Mouse (Mus musculus) testis, postnatal 14 days (tissue): ENCODE measurements at regions not wholly inside any gene's neighbourhood (a gene's known extent, or its start where the extent isn't known, plus 50 kb on each side); places are given as distances from the start of the nearest gene placed in this dataset.
"Not testable (repeated sequence)": the region's sequence is repeated elsewhere in the genome, so short reads cannot be mapped to it uniquely, and the experiment has no call there.

Source experiments
- DNase-seq: peaks from one replicate; pipeline ENCODE4 v3.0.0; 2021; ENCODE audit warnings: low spot score

DNA sequence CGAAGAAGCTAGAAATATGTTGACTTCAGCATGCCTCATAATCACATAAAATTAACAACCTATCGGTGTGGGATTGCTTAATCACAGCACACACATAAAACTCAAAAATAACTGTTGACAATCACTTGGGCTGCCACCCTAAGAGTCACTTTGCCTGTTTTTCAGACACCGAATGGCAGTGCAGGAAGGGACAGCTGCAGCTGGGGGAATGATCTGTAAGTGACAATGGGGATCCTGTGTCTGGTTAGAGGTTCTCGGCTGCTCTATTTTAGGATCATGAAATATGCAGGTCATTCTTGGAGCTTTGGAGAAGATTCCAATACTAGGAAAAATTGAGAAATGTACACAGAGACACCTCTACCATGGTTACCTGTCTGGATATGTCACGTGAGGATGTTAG lies 54.4 kb upstream of the Tcf12 start:
- DNase-seq, result no peak

DNA sequence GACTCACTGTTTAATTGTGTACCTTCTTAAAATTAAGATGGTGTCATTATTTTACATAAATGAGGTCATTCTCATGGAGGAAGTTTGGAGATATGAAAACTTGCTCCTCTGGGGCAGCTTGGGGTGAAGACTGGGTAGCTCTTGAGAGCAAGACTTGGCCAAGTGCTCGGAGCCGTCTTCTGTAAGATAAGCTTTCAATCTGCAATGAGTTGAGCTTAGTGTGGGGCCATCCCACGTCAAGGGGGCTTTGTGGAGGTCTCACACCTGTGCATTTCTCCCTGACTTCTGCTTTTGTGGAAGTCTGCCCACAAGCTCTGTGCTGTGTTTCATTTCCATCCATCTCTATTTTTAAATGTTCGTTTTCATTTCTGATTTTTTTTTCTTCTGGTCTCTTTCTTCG lies 54.9 kb upstream of the Tcf12 start:
- no peak for DNase-seq

DNA sequence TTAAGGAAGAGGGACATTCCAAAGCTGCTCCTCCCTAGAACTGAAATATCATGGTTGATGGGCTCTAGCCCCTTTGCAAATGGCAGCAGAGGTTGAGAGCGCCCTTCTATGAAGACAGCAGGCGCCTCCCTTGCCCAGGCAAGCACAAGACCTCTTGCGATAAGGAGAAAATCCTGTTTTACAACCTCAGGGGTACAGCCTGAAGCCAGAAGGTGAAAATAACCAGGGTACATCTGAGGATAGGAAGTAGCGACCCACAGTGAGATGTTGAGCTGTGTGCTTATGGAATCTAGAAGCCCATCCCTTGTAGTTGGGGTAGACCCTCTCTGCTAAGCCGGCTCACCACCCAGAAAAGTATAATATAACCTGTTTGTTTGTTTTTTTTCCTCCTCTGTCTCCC lies 57.6 kb upstream of the Tcf12 start:
- no peak for DNase-seq

DNA sequence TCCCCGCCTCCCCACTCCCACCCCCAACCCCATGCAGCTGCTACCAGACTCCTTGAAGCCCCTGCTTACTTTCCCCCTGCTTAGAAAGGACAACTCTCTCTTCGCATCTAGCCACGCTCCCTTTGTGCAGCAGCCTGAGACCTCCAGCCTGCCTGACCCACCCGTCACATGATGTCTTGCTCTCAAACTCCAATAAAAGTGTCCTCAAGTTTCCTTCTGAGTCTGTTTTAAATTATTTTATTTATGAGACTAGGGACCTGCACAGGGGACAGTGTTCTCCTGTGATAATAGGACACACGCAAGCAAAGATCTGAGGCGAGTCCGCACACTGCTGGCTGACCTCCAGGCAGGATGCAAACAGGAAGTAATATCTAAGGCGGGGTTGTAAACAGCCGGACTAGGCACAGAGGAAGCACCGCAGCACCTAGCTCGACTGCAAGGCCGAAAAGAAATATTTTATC lies 58.1 kb upstream of the Tcf12 start:
- DNase-seq, result peak; percentile 40

DNA sequence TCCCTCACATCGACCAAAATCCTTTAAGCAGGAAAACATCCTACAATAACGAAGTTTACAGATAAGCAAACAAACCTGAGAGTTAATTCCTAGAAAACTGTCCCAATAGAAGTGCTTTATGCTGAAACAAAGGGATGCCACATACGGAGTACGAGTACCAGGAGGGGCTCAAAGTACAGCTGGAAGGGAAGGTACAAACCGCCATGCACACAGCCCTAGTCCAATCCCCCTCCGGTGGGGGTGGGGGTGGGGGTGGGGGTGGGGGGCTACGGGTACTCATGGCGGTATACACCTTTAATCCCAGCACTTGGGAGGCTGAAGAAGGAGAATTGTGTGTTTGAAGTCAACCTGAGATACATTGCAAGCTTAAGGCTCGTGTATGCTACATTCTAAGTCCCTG lies 58.6 kb upstream of the Tcf12 start:
- DNase-seq, result no peak

DNA sequence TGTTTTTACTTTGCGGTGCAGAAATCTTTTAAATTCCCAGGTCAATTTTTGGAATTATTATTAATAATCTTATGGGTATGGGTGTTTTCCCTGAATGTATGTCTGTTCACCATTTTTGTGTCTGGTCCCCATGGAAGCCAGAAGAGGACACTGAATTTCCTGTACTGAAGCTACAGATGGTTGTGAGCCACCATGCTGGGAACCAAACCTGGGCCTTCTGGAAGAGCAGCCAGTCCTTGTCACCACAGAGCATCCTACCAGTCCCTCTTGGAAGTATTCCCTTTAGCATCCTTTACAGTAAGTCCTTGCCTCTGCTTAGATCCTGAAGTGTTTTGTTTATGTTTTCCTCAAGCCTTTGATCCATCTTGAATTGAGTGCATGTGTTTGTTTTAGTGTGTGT lies 60.7 kb upstream of the Tcf12 start:
- DNase-seq, result no peak

DNA sequence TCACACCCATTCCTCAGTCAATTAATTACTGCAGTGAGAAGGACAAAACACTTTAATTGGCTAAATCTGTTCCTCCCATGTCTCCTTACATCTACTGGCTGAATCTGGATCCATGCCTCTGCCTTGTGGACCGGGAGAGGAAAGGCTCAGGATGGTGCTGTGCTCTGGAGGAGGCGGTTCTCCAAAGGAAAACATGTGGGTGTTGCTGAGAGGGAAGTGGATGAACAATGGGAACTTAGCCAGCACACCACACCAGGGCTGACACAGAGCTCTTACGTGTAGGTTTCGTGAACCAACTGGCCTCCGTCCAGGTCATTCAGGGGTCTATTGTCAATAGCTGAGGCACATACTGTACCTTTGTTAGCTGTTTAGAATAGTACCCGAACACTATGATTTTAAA lies 69.3 kb upstream of the Tcf12 start:
- DNase-seq, result peak; percentile 12

DNA sequence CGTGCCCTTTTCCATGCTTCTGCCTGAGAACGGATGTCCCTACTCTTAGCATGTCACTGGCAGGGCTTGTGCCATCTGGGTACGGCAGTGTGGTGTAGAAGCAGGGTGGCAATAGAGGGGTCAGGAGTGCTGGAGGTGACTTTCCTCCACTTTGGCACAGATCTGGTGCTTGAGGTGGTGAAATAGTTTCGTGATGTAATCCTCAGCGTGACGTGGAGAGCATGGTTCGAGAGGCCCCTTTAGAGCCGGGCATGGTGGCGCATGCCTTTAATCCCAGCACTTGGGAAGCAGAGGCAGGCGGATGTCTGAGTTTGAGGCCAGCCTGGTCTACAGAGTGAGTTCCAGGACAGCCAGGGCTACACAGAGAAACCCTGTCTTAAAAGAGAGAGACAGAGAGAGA lies 71.7 kb upstream of the Tcf12 start:
- DNase-seq, result no peak

DNA sequence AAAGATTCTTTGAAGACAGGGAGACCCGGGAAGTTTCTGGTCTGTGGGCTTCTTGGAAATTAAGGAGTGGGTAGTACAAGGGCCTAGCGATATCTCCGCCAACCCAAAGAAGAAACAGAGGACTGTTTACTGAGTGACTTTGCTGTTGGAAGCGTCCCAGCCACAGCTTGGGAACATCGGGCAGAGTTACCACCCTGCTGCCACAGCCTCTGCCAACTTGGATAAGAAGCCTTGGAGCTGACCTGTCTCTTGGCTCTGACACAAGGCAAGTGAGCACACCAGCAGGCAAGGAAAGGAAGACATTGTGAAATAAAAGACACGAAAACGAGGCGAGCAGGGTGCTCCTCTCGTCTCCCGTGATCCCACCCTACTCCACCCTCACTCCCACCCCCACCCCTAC lies 72.3 kb upstream of the Tcf12 start:
- DNase-seq, result peak; percentile 59

DNA sequence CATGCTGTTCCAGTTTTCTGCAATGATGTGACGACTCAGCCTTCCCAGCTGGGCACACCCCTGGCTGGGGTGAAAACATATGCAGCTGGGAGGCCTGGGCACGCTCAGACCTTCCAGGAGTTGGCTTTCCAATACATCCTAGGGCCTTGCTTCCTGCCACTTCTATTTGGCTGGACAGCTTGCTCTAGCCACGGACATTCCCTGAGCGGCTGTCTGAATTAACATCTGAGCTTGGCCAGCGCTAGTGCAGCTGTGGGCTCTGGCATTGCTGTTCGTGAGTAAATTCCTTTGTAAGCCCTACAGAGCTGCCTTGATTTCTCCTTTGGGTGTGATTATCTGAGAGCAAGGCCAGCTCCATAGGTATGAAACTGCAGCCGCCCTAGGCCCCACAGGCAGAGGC lies 78.2 kb upstream of the Tcf12 start:
- DNase-seq, result no peak

DNA sequence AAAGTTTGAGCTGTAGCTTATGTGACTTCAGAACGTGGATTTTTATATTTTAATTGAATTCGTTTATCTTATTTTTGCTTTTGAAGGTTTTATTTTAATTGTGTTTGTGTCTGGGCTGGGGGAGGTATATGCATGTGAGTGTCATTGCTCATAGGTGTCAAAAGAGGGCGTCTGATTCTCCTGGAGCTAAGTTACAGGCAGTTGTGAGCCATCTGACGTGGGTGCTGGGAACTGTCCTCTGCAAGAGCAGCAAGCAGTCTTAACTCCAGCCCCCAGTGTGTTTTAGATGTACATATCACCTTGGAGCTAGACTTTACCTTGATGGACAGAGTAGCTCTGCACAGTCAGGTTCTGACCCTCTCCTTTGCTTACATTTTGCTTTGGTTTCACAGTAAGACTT lies 79.0 kb upstream of the Tcf12 start:
- DNase-seq, result no peak

DNA sequence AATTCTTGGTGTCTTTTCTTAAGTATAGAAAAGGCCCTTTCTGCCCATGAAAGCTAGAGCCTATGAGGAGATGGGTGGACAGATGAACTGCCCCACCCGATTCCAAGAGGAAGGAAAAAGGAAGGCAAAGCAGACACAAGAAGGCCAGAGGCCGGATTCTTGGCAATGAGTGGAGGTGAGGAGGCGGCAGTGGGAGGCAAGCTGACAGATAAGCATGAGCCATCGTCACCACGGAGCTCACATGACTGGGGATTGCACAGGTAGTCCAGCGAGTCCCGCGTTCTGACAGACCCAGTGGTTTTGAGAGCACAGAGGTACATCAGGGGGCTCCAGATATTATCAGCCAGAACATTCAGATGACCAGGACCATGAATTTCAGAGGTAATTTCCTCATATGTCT lies 79.4 kb upstream of the Tcf12 start:
- no peak for DNase-seq

DNA sequence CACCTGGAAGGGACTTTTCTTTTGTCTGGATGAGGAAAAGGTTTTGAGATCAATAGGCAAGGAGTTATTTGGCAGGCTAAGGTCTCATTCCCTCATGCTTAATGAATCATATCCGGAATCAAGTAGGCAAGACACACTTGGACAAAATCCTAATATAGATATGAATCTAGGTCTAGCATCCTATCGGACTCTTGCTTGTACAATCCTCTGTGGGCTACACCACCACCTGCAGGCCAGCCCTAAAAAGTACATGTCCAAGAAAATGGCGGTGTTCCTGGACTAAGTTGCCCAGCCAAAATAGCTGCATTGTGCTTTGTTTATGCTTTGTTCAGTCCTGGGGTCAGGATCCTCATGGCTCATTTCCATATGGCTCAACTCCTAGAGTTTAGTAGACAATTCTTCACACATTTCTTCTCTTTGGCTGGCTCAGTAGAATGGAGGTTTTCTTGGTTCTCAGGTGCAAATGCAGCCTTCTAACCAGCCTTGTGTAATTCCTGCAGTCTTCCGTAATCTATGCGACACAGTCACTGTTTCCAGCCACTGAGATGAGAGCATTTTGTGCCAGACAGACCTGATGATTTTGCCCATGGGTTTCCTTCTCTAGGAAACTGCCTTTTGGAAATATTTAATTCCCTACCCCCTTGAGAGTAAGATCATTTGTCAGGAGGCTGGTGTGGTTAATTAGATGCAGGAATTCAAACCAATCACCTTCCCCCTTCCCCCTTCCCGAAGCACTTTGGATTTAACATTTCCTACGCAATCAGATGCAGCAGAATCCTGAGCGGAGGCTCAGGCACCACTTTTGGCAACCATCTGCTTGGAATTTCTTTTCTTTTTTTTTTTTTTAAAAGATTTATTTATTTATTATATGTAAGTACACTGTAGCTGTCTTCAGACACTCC lies 80.6 kb upstream of the Tcf12 start:
- DNase-seq, result peak; percentile 19

DNA sequence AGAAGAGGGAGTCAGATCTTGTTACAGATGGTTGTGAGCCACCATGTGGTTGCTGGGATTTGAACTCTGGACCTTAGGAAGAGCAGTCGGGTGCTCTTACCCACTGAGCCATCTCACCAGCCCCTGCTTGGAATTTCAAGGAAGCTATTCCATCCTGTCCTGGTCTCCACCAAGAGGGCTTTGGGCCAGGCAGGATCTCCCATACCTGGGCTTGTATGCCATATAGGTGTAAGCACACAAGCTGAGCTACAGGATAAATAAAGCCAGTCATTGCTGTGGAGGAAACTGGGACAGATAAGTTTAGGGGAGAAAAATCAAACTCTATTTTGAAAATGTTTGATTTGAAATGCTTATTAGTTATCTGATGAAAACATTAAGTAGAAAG lies 81.3 kb upstream of the Tcf12 start:
- not testable (repeated sequence) for DNase-seq

DNA sequence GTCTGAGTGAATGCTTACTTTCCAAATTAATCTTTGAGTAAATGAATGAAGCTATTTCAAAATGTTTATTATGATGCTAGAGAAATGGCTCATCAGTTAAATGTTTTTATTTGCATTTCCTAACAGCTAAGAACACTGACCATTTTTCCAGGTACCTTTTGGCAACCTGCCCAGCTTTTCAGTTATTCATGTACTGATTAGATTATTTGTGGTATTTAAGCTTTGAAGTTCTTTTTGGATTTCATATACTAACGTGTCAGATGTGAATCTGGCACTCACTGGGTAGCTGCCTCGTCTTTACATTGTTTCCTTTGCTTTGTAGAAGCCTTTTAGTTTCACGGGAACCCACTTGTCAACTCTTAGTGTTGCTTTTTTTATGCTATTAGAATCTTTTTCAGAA lies 79.3 kb upstream of the Zfp280d start:
- no peak for DNase-seq

DNA sequence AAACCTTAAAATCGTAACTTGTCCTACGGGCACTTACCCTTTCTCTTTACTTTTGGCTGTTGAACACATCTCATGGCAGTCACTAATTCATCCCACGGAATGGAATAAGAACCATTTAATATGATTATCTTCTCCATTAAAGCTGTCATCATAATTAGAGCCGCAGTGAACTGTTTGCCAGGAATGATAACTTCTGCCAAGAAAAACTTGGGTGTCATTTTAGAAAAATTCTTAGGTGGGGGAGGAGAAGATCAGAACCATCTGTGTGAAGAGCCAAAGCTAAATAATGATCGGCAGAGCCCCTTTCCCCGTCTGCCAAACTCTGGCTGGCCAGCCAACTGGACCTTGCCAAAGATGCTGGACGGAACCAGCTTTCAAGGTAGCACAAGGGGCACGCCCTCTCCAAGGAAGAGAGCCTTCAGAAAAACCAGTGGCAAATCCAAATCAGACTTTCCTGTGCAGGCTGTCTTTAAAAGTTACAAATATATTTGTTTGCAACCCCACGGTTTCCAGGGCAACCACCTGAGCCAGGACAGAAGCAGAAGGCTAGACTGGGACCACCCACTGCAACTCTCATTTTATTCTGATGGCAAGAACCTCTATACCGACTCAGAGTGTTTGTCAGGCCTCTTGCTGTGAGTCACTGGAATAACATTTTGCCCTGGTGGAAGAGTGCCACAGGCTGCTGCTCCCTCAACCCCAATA lies 77.9 kb upstream of the Zfp280d start:
- peak; percentile 27 for DNase-seq

DNA sequence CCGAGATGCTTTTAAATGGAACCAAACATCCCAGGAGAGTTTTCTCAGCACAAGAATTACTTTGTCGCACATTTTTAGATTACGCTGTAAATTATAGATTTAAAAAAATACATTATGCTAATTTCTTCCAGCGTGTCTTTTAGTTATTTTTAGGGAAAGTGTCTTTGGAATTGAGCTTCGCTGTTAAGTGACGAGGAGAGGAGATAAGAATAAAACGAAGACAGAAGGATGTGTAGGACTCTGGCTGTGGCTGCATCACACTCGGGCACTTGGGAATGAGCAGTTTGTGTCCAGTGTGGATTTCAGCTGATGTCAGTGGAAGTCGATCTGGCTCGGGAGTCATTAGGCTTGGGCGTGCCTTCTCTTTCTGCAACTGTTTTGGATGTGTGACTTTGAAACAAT lies 77.3 kb upstream of the Zfp280d start:
- no peak for DNase-seq

DNA sequence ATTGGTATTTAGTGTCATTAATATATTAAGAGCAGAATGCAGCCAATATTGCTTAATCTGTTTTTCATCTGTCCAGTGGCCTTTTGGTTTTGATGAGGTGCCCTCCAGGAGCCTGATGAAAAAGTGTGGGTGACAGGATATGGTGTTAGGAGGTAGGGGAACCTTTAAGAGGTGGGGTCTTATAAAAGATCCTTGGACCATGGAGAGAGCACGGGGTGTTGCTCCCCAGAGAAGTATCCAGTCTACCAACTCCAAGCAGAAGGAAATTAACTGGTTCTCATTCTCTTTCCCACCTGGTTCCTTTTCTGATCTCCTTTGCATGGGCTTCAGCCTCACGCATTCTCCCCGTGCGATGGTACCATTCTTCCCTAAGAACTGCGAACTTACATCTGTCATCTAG lies 75.7 kb upstream of the Zfp280d start:
- no peak for DNase-seq

DNA sequence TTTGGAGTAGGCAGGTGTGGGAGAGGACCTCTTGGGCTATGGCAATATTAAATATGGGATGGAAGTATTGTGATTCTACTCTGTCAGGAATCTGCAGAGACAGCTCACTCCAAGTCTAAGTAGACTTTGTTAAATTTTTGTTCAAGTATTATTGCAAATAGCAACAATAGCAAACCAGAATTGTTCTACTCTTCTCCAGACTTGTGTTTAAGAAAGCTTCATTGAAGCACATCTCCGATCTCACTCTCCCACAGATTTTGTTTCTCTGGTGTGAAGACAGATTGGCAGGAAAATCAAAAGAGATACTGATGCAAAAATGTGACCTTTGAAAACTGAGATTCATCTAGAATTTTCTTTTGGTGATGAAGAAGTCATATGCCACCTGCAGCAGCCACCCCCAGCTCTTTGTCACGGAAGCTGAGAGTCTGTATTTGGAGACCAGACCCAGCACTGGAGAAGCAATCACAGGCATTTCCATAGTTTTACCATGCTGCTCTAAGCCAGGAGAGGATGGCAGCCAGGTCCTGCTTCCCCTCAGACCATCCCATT lies 70.2 kb upstream of the Zfp280d start:
- DNase-seq, result no peak

DNA sequence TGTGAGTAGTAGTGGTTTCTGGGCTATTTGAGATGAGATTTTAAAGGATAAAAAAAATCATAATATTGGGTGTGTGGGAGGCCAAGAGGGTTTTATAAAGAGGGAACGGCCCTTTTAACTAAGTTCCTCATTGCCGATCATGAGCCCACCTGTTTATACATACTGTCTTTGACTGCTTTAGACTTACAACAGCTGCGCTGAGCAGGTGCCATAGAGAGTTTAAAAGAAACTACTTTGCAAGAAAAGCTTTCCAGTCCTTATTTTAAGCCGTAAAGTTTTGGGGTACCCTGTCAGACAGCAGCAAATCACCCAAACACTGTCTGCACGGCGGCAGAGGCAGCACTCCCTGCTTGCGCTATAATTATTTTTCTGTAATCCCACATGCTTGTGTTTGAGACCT lies 68.8 kb upstream of the Zfp280d start:
- no peak for DNase-seq

DNA sequence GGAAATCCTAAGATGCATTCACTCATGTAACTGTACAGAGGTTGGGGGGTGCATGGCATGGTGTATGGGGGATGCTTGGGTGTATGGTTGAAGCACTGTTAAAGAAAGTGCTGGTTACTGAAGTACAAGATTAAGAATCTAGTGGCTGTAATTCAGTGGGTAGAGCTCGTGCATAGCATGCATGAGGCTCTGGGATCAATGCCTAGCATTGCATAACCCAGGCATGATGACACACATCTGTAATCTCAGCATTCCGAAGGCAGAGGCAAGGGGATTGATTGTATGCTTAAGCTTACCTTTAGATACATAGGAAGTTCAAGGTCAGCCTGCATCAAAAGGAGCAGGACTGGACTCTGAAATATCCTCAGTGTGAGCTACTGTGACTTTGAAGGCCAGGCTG lies 67.7 kb upstream of the Zfp280d start:
- DNase-seq, result no peak

DNA sequence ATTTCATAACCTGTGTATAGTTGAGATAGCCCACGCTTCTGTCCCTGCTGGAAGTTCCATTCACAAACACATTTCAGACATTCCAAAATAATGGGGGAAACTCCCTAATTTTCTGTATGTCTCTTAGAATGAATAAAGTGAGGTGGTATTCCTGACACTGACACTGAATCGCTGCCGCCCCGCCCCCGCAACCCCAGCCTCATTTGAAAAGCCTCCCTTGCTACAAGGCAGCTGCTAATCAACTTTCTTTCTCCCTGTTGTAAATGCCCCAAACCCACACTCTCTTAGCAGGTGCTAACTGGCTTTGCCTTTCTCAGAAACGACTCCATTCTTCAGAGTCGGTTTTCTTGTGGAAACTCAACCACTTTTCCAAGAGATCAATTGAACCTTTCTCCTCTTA lies 66.4 kb upstream of the Zfp280d start:
- no peak for DNase-seq

DNA sequence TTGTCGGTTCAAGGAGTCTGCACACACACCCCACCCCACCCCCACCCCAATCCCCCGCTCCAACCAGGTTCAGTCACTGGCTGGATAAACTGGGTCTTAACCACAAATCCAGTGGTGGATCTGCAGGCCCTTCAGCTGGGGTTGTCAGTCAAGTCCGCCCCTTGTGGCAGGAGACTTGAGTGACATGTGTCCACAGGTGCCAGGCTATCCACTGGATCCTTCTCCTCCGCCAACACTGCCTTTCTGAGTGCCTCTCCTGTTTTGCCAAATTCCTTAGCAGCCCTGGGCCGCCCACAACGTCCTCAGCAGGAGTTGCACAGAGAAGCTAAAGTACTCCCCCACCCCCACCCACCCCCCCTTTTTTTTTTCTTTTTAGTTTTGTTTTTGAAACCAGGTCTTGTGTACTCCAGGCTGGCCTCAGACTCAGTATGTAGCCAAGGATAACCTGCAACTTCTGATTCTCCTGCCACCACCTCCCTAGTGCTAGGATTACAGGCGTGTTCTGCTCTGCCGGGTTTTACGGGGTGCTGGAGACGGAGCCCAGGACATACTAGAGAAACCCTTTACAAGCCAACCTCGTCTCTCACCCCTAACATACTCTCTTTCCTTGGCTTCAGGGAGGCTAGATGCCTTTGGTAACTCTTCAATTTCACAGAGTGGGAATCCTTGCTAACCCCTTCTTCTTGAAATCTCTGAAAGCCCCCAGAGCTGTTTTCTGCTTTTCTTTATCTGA lies 57.2 kb upstream of the Zfp280d start:
- no peak for DNase-seq
